Mouse (Mus musculus): Measurements from ENCODE around the gene Gfer.
"Not testable (repeated sequence)": the region's sequence is repeated elsewhere in the genome, so short reads cannot be mapped to it uniquely, and the experiment has no call there.

DNA sequence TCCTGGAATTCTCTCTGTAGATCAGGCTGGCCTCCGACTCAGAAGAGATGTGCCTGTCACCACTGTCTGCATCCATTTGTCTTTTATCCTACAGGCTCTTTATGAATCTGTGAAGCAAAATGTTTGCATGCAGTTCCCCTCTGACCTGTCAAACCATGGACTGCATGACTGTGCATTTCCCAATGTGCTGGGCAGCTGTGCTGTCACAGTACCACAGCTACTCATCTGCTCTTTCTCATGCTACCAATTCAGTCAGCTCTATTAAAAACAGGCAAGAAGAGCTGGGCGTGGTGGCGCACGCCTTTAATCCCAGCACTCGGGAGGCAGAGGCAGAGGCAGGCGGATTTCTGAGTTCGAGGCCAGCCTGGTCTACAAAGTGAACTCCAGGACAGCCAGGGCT is 28.9 kb downstream of the Gfer start:
- not testable (repeated sequence) for TF ChIP-seq CTCF, POLR2A (IDR thresholded peaks at IDR 0.05; ENCODE audit: extremely low read depth, insufficient read depth, low read length)

Data from cortical plate, adult 2 months (tissue).